Mouse (Mus musculus): ENCODE measurements around the gene Rhobtb3. TPM values are rescaled to one million over a fixed set of nuclear protein-coding genes. Genes with fewer than 3 reads are reported as not detected.
A peak's percentile ranks its signal among the peaks of the same experiment; 100 is the strongest.
"Not testable (repeated sequence)": the region's sequence is repeated elsewhere in the genome, so short reads cannot be mapped to it uniquely, and the experiment has no call there.

The Rhobtb3 gene
- polyA plus RNA-seq, 2 experiments: 1.9 to 3.4 TPM

DNA sequence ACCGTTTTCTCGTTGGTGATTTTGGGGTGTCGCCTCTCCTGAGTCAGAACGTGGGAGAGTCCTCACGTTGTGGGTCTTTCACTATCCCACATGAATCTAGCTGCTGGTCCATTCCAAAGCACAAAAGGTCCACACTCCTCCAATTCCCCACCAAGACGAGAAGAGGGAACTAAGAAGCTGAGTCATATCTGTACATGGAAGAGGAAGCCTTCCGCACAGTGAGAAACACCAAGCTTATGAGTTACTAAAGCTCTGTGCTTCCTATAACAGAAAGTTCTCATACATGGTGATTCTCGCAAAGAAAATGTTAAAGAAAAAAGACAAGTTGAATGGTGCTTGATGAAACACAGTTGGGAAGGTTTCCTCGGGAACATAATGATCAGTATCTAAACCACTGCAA is 120.5 kb downstream of the Rhobtb3 start:
- DNase-seq (ENCODE audit: low read depth in 3 of 3, low spot score in 3 of 3) (no peak), ATAC-seq (ENCODE audit: insufficient read depth) (no peak)
- Histone ChIP-seq H3K4me2 (ENCODE audit: low read depth) (no peak overlapping the region), H3K4me3 (ENCODE audit: insufficient read depth in 1 of 2, low read depth in 2 of 2, low read length in 2 of 2) (no peak overlapping the region), H3K27me3 (ENCODE audit: control insufficient read depth, insufficient read depth, low read length) (no peaks in the 10 kb centered on the region), H3K4me1 (replicated peaks; ENCODE audit: control insufficient read depth in 2 of 2, insufficient read depth in 2 of 2, low read length in 1 of 2) (no peaks in the 10 kb centered on the region), H3K27ac (no peak overlapping the region), H3K9me3 (ENCODE audit: control insufficient read depth, low read length) (no peaks in the 10 kb centered on the region), H3K36me3 (replicated peaks; ENCODE audit: control insufficient read depth, insufficient read depth, low read depth) (no peaks in the 10 kb centered on the region), H3K9ac (replicated peaks) (no peak overlapping the region)
- no peak for TF ChIP-seq EP300 (IDR thresholded peaks at IDR 0.05; ENCODE audit: low read depth)
- no peak for TF ChIP-seq CTCF (IDR thresholded peaks at IDR 0.05; ENCODE audit: low read depth)
- WGBS (ENCODE audit: insufficient replicate concordance): 68% methylated on average over 9 of the region's 9 CpGs

DNA sequence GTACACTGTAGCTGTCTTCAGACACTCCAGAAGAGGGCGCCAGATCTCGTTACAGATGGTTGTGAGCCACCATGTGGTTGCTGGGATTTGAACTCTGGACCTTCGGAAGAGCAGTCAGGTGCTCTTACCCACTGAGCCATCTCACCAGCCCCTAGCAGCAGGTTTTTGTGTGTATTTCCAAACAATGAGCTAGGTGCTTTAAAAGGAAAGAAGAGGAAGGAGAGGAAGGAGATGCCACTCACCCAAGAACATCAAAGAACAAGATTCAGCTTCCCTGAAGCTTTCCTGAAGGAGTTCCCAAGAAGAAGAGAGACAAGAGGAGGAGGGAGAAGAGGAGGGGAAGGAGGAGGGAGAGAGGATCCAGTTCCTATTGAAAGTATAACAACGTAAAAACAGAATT is 121.4 kb downstream of the Rhobtb3 start:
- not testable (repeated sequence) for H3K4me2 ChIP-seq (ENCODE audit: low read depth); H3K27ac ChIP-seq; DNase-seq (ENCODE audit: low read depth in 3 of 3, low spot score in 3 of 3); H3K9ac ChIP-seq (replicated peaks); H3K4me3 ChIP-seq (ENCODE audit: insufficient read depth in 1 of 2, low read depth in 2 of 2, low read length in 2 of 2); H3K36me3 ChIP-seq (replicated peaks; ENCODE audit: control insufficient read depth, insufficient read depth, low read depth); H3K4me1 ChIP-seq (replicated peaks; ENCODE audit: control insufficient read depth in 2 of 2, insufficient read depth in 2 of 2, low read length in 1 of 2); H3K27me3 ChIP-seq (ENCODE audit: control insufficient read depth, insufficient read depth, low read length); ATAC-seq (ENCODE audit: insufficient read depth); H3K9me3 ChIP-seq (ENCODE audit: control insufficient read depth, low read length)
- 0 out of 2 replicates have a peak, but pooled peaks have one; percentile 1 for TF ChIP-seq CTCF (IDR thresholded peaks at IDR 0.05; ENCODE audit: low read depth)
- 84% methylated on average over 4 of the region's 4 CpGs for WGBS (ENCODE audit: insufficient replicate concordance)

DNA sequence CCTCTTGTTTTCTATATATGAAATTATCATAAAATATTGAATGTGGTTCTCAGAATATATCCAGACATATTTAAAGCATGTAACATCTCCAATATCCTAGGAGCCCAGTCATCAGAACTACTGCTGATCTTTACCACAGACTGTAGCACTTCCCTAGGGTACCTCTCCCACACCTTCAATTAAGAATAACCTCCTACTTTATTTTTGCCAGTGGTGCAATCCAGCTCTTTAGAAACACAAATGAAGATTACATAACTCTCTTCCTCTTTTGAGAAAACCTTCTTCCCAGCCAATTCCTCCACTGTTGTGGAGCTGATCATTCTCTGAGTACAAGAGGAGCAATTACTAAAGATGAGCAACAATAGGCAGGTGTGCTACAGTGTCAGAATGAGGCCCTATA is 123.8 kb downstream of the Rhobtb3 start:
- Histone ChIP-seq H3K9me3 (ENCODE audit: control insufficient read depth, low read length) (no peaks in the 10 kb centered on the region), H3K4me1 (replicated peaks; ENCODE audit: control insufficient read depth in 2 of 2, insufficient read depth in 2 of 2, low read length in 1 of 2) (no peaks in the 10 kb centered on the region), H3K27me3 (ENCODE audit: control insufficient read depth, insufficient read depth, low read length) (no peaks in the 10 kb centered on the region), H3K4me2 (ENCODE audit: low read depth) (no peak overlapping the region), H3K36me3 (replicated peaks; ENCODE audit: control insufficient read depth, insufficient read depth, low read depth) (no peaks in the 10 kb centered on the region), H3K4me3 (ENCODE audit: insufficient read depth in 1 of 2, low read depth in 2 of 2, low read length in 2 of 2) (no peak overlapping the region), H3K27ac (no peak overlapping the region), H3K9ac (replicated peaks) (no peak overlapping the region)
- DNase-seq (ENCODE audit: low read depth in 3 of 3, low spot score in 3 of 3) (no peak), ATAC-seq (ENCODE audit: insufficient read depth) (no peak)
- TF ChIP-seq EP300 (IDR thresholded peaks at IDR 0.05; ENCODE audit: low read depth): no peak
- TF ChIP-seq CTCF (IDR thresholded peaks at IDR 0.05; ENCODE audit: low read depth): no peak

Other genes starting within 250 kb of the Rhobtb3 start
- 20.2 and 30.5 TPM in 2 replicates for gene Ell2, start 237.2 kb downstream of the Rhobtb3 start, polyA plus RNA-seq (2012; rRNA removed)
- 41.2 and 44.0 TPM in 2 replicates for gene Ell2, start 237.2 kb downstream of the Rhobtb3 start, polyA plus RNA-seq (2014; fragmentation: Nextera tagmentation; extraction: Ambion mirVana)
- 19.8 and 21.6 TPM in 2 replicates for gene Glrx, start 104.1 kb downstream of the Rhobtb3 start, polyA plus RNA-seq (2012; rRNA removed)
- 39.2 and 40.4 TPM in 2 replicates for gene Glrx, start 104.1 kb downstream of the Rhobtb3 start, polyA plus RNA-seq (2014; fragmentation: Nextera tagmentation; extraction: Ambion mirVana)
- 0.04 TPM in 1 of 2 replicates, not detected in the other for gene Spata9, start 23.2 kb upstream of the Rhobtb3 start, polyA plus RNA-seq (2012; rRNA removed)
- 0.47 and 0.75 TPM in 2 replicates for gene Spata9, start 23.2 kb upstream of the Rhobtb3 start, polyA plus RNA-seq (2014; fragmentation: Nextera tagmentation; extraction: Ambion mirVana)
- 20.2 and 42.7 TPM in 2 replicates for gene Rfesd, start 74.8 kb upstream of the Rhobtb3 start, polyA plus RNA-seq (2012; rRNA removed)
- gene Rfesd, start 74.8 kb upstream of the Rhobtb3 start, polyA plus RNA-seq (2014; fragmentation: Nextera tagmentation; extraction: Ambion mirVana): 214 and 228 TPM in 2 replicates
- 1.7 TPM in 2 replicates for gene Gpr150, start 113.1 kb upstream of the Rhobtb3 start, polyA plus RNA-seq (2012; rRNA removed)
- gene Gpr150, start 113.1 kb upstream of the Rhobtb3 start, polyA plus RNA-seq (2014; fragmentation: Nextera tagmentation; extraction: Ambion mirVana): 2.0 and 2.3 TPM in 2 replicates
- 1.2 and 1.5 TPM in 2 replicates for gene Arsk, start 154.7 kb upstream of the Rhobtb3 start, polyA plus RNA-seq (2012; rRNA removed)
- 2.6 and 3.0 TPM in 2 replicates for gene Arsk, start 154.7 kb upstream of the Rhobtb3 start, polyA plus RNA-seq (2014; fragmentation: Nextera tagmentation; extraction: Ambion mirVana)
- gene Ttc37, start 154.8 kb upstream of the Rhobtb3 start, polyA plus RNA-seq (2012; rRNA removed): 3.2 and 4.0 TPM in 2 replicates
- 5.0 and 6.4 TPM in 2 replicates for gene Ttc37, start 154.8 kb upstream of the Rhobtb3 start, polyA plus RNA-seq (2014; fragmentation: Nextera tagmentation; extraction: Ambion mirVana)

Data from liver, embryonic 14.5 days (tissue).